Mouse (Mus musculus): ENCODE measurements at regions not wholly inside any gene's neighbourhood (a gene's known extent, or its start where the extent isn't known, plus 50 kb on each side); places are given as distances from the start of the nearest gene placed in this dataset.

DNA sequence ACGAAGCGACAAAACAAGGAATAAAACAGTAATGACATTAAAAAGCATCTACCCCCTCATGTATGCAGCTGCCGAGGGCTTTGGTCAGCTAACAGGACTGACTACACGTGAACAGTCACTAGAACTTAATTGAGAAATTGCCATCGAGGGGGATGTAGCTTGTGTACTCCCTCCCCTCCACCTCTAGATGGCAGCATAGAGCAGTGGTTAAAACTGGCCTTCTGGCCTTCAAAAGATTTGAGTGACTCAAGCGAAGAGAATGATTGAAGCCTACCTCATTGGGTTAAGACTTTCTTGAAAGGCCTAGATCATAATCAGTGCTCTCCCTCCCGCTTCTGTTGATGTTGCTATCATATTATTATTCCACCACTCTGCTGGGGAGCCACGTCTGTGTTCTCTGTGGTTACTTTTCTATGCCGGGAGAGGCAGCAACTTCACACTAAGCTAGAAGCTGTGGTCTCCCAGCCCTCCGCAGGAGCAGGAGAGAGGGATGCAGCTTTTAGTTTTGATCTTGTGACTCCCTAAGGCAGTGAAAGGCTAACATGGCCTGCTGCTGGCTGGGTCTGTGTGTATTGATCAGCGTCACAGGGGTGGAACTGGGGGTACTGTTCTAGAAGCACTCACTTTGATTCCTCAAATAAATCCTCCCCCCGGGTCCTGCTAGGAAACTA lies 132.7 kb upstream of the Hs3st2 start:
- H3K9me3 ChIP-seq (ENCODE audit: control insufficient read depth, low read length): no peaks in the 10 kb centered on the region
- H3K27me3 ChIP-seq (ENCODE audit: control insufficient read depth, insufficient read depth, low read length): no peaks in the 10 kb centered on the region
- H3K36me3 ChIP-seq (replicated peaks; ENCODE audit: control insufficient read depth, insufficient read depth, low read depth): no peaks in the 10 kb centered on the region
- H3K4me1 ChIP-seq (replicated peaks; ENCODE audit: control insufficient read depth in 2 of 2, insufficient read depth in 2 of 2, low read length in 1 of 2): no peaks in the 10 kb centered on the region
- ATAC-seq (ENCODE audit: insufficient read depth) (no peak), DNase-seq (ENCODE audit: low read depth in 3 of 3, low spot score in 3 of 3) (peak; percentile 1 to 12 (median 2))
- H3K4me2 ChIP-seq (ENCODE audit: low read depth): no peak overlapping the region
- H3K27ac ChIP-seq: no peak overlapping the region
- WGBS (ENCODE audit: insufficient replicate concordance): 39% methylated on average over 12 of the region's 12 CpGs
- H3K4me3 ChIP-seq (ENCODE audit: insufficient read depth in 1 of 2, low read depth in 2 of 2, low read length in 2 of 2): no peak overlapping the region
- TF ChIP-seq EP300 (IDR thresholded peaks at IDR 0.05; ENCODE audit: low read depth) (no peak), CTCF (IDR thresholded peaks at IDR 0.05; ENCODE audit: low read depth) (peak; percentile 81)
- H3K9ac ChIP-seq (replicated peaks): no peak overlapping the region

DNA sequence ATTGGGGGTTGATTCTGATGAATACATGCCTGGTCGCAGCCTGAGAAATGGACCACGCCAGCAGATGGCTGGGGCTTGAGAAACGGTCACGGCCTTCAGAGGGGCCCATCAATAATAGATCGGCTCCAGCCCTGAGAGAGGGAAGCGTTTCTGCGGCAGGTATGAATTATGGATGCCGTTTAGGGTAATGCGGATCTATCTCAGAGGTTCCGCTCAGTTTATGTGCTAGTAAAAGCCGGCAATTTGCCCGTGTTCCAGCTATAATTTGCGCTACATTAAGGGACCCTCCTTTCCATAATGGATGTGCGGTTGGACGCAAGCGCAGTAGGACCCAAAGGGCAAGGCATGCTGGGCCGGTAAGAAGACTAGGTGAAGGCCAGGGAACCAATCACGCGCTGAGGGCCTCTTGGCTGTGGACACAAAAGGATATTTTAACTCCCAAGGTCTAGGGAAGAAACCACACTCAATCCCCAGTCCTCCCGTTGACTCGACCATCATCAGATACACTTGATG lies 132.1 kb upstream of the Hs3st2 start:
- no peaks in the 10 kb centered on the region for H3K4me1 ChIP-seq (replicated peaks; ENCODE audit: control insufficient read depth in 2 of 2, insufficient read depth in 2 of 2, low read length in 1 of 2)
- no peak overlapping the region for H3K9ac ChIP-seq (replicated peaks)
- WGBS (ENCODE audit: insufficient replicate concordance): 81% methylated on average over 21 of the region's 21 CpGs
- H3K4me2 ChIP-seq (ENCODE audit: low read depth): no peak overlapping the region
- no peaks in the 10 kb centered on the region for H3K27me3 ChIP-seq (ENCODE audit: control insufficient read depth, insufficient read depth, low read length)
- no peak overlapping the region for H3K4me3 ChIP-seq (ENCODE audit: insufficient read depth in 1 of 2, low read depth in 2 of 2, low read length in 2 of 2)
- TF ChIP-seq CTCF (IDR thresholded peaks at IDR 0.05; ENCODE audit: low read depth) (no peak), EP300 (IDR thresholded peaks at IDR 0.05; ENCODE audit: low read depth) (no peak)
- H3K36me3 ChIP-seq (replicated peaks; ENCODE audit: control insufficient read depth, insufficient read depth, low read depth): no peaks in the 10 kb centered on the region
- H3K9me3 ChIP-seq (ENCODE audit: control insufficient read depth, low read length): no peaks in the 10 kb centered on the region
- no peak overlapping the region for H3K27ac ChIP-seq
- DNase-seq (ENCODE audit: low read depth in 3 of 3, low spot score in 3 of 3): no peak
- ATAC-seq (ENCODE audit: insufficient read depth): no peak

DNA sequence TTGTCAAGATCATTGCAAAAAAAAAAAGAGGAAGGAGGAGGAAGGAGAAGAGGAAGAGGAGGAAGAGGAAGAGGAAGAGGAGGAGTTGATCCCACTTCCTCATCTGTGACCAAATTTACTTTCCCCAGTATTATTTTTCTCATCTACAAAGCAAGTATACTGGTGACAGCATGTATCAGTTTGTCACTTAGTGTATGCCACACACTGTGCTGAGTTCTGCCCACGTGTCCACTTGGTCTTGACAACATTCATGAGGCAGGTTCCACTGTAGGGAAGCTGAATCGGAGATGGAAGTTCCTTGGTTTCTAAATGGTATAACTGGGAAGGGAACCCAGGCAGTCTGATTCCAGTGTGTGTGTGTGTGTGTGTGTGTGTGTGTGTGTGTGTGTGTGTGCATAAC lies 122.3 kb upstream of the Hs3st2 start:
- no peak overlapping the region for H3K4me3 ChIP-seq (ENCODE audit: insufficient read depth in 1 of 2, low read depth in 2 of 2, low read length in 2 of 2)
- no peak overlapping the region for H3K9ac ChIP-seq (replicated peaks)
- ATAC-seq (ENCODE audit: insufficient read depth) (no peak), DNase-seq (ENCODE audit: low read depth in 3 of 3, low spot score in 3 of 3) (no peak)
- H3K27me3 ChIP-seq (ENCODE audit: control insufficient read depth, insufficient read depth, low read length): no peaks in the 10 kb centered on the region
- TF ChIP-seq EP300 (IDR thresholded peaks at IDR 0.05; ENCODE audit: low read depth) (no peak), CTCF (IDR thresholded peaks at IDR 0.05; ENCODE audit: low read depth) (no peak)
- H3K27ac ChIP-seq: no peak overlapping the region
- H3K4me1 ChIP-seq (replicated peaks; ENCODE audit: control insufficient read depth in 2 of 2, insufficient read depth in 2 of 2, low read length in 1 of 2): no peaks in the 10 kb centered on the region
- 35% methylated on average over 2 of the region's 2 CpGs for WGBS (ENCODE audit: insufficient replicate concordance)
- no peak overlapping the region for H3K4me2 ChIP-seq (ENCODE audit: low read depth)
- H3K9me3 ChIP-seq (ENCODE audit: control insufficient read depth, low read length): no peaks in the 10 kb centered on the region
- no peaks in the 10 kb centered on the region for H3K36me3 ChIP-seq (replicated peaks; ENCODE audit: control insufficient read depth, insufficient read depth, low read depth)

DNA sequence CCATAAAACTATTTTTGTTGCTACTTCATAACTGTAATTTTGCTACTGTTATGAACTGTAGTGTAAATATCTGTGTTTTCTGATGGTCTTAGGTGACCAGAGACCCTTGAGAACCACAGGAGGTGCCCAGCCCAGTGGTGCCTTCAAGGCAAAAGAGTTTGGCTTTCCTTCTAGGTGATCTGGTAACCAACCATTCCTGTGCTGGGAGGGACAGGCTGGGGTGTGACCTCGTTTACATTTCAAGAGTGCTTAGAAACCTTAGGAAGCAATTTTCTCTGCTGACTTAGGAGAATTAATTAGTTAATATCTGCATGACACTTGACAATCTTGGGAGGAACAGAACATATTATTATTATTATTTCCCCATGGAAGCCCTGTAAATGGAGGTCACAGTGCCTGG lies 111.1 kb upstream of the Hs3st2 start:
- WGBS (ENCODE audit: insufficient replicate concordance): 38% methylated on average over 1 of the region's 1 CpGs
- DNase-seq (ENCODE audit: low read depth in 3 of 3, low spot score in 3 of 3) (no peak), ATAC-seq (ENCODE audit: insufficient read depth) (no peak)
- H3K27me3 ChIP-seq (ENCODE audit: control insufficient read depth, insufficient read depth, low read length): no peaks in the 10 kb centered on the region
- no peak overlapping the region for H3K27ac ChIP-seq
- no peak for TF ChIP-seq EP300 (IDR thresholded peaks at IDR 0.05; ENCODE audit: low read depth)
- TF ChIP-seq CTCF (IDR thresholded peaks at IDR 0.05; ENCODE audit: low read depth): no peak
- H3K4me2 ChIP-seq (ENCODE audit: low read depth): no peak overlapping the region
- H3K9ac ChIP-seq (replicated peaks): no peak overlapping the region
- no peaks in the 10 kb centered on the region for H3K4me1 ChIP-seq (replicated peaks; ENCODE audit: control insufficient read depth in 2 of 2, insufficient read depth in 2 of 2, low read length in 1 of 2)
- H3K9me3 ChIP-seq (ENCODE audit: control insufficient read depth, low read length): no peaks in the 10 kb centered on the region
- no peak overlapping the region for H3K4me3 ChIP-seq (ENCODE audit: insufficient read depth in 1 of 2, low read depth in 2 of 2, low read length in 2 of 2)
- no peaks in the 10 kb centered on the region for H3K36me3 ChIP-seq (replicated peaks; ENCODE audit: control insufficient read depth, insufficient read depth, low read depth)

DNA sequence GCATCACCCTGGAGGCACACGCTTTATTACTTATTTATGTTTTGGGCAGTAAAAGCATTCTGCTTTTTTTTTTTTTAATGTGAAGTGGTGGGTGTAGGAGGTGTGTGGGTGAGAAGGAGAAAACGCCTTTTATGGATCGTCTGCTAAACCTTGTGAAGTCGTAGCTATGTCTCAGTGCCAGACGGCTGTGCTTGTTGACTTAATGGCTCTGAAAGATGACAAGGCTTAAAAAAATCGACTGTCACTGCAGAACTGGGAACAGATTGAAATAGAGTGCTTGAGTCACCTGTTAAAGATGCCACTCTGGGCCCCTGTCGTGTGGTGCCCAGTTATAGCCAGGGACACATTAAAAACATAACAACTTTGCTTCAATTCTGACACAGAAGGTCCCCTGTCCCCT lies 109.5 kb upstream of the Hs3st2 start:
- Histone ChIP-seq H3K27me3 (ENCODE audit: control insufficient read depth, insufficient read depth, low read length) (no peaks in the 10 kb centered on the region), H3K4me3 (ENCODE audit: insufficient read depth in 1 of 2, low read depth in 2 of 2, low read length in 2 of 2) (no peak overlapping the region), H3K9me3 (ENCODE audit: control insufficient read depth, low read length) (no peaks in the 10 kb centered on the region), H3K4me2 (ENCODE audit: low read depth) (no peak overlapping the region), H3K27ac (no peak overlapping the region), H3K9ac (replicated peaks) (no peak overlapping the region), H3K4me1 (replicated peaks; ENCODE audit: control insufficient read depth in 2 of 2, insufficient read depth in 2 of 2, low read length in 1 of 2) (no peaks in the 10 kb centered on the region), H3K36me3 (replicated peaks; ENCODE audit: control insufficient read depth, insufficient read depth, low read depth) (no peaks in the 10 kb centered on the region)
- ATAC-seq (ENCODE audit: insufficient read depth): no peak
- TF ChIP-seq EP300 (IDR thresholded peaks at IDR 0.05; ENCODE audit: low read depth) (no peak), CTCF (IDR thresholded peaks at IDR 0.05; ENCODE audit: low read depth) (no peak)
- 51% methylated on average over 7 of the region's 7 CpGs for WGBS (ENCODE audit: insufficient replicate concordance)
- DNase-seq (ENCODE audit: low read depth in 3 of 3, low spot score in 3 of 3): no peak
